Mouse (Mus musculus): Measurements from ENCODE around the gene Rin3.

GRCm38 (mm10) chr12:102270776-102271405, 12.0 kb upstream of the Rin3 start:
- no peak for TF ChIP-seq POLR2A (IDR thresholded peaks at IDR 0.05; ENCODE audit: control insufficient read depth, extremely low read depth, insufficient read depth, low read length, poor library complexity)
- TF ChIP-seq CTCF (IDR thresholded peaks at IDR 0.05; ENCODE audit: borderline replicate concordance, control insufficient read depth, extremely low read depth, insufficient read depth, low read length, poor library complexity), result no peak
